Mouse (Mus musculus) forebrain, embryonic 12.5 days (tissue): ENCODE results near the gene Endou. TPM values are rescaled to one million over a fixed set of nuclear protein-coding genes. Genes with fewer than 3 reads are reported as not detected.
A peak's percentile ranks its signal among the peaks of the same experiment; 100 is the strongest.
"Not testable (repeated sequence)": the region's sequence is repeated elsewhere in the genome, so short reads cannot be mapped to it uniquely, and the experiment has no call there.

Source experiments
- ATAC-seq: fragments of 200-750 bp; cut with Nextera tagmentation; 2 replicates; pipeline ENCODE4 v1.8.0; 2017; ENCODE audit warnings: moderate TSS enrichment; ENCODE audit not compliant: low FRiP score
- H3K27ac ChIP-seq: fragments of 300-500 bp; sonication (generic); 2 replicates; pipeline ENCODE4 v1.5.1; 2016; ENCODE audit warnings: mild to moderate bottlenecking
- H3K27me3 ChIP-seq: fragments of 300-500 bp; sonication (generic); 2 replicates; pipeline ENCODE4 v1.6.1; 2016; ENCODE audit warnings: mild to moderate bottlenecking
- H3K36me3 ChIP-seq: fragments of 300-500 bp; sonication (generic); replicated peaks from 2 replicates; pipeline ENCODE4 v1.6.1; 2016; ENCODE audit warnings: mild to moderate bottlenecking
- H3K4me1 ChIP-seq: fragments of 300-500 bp; sonication (generic); 2 replicates; pipeline ENCODE4 v1.6.1; 2016
- H3K4me2 ChIP-seq: fragments of 300-500 bp; sonication (generic); 2 replicates; pipeline ENCODE4 v1.6.1; 2016; ENCODE audit warnings: mild to moderate bottlenecking, moderate library complexity
- H3K4me3 ChIP-seq: fragments of 300-500 bp; sonication (generic); replicated peaks from 2 replicates; pipeline ENCODE4 v1.5.1; 2016; ENCODE audit warnings: mild to moderate bottlenecking
- H3K9ac ChIP-seq: fragments of 300-500 bp; sonication (generic); 2 replicates; pipeline ENCODE4 v1.6.1; 2016; ENCODE audit warnings: mild to moderate bottlenecking
- H3K9me3 ChIP-seq: fragments of 300-500 bp; sonication (generic); 2 replicates; pipeline ENCODE4 v1.6.1; 2016
- WGBS: fragments of 180-500 bp; shearing (Covaris S2); methylation state at CpG from one replicate; pipeline ENCODE4 v1.1.7; 2016; 5-methylcytosine and 5-hydroxymethylcytosine counted together
- polyA plus RNA-seq: library from polyadenylated mRNA; unstranded; fragments of >200 nt; fragmentation: Nextera tagmentation; extraction: Ambion mirVana; gene quantifications from 2 replicates; pipeline ENCODE4 v1.2.1, GENCODE M21; 2016

Endou gene
- polyA plus RNA-seq, 1 experiment from 2014 or later, result 0.33 TPM

DNA sequence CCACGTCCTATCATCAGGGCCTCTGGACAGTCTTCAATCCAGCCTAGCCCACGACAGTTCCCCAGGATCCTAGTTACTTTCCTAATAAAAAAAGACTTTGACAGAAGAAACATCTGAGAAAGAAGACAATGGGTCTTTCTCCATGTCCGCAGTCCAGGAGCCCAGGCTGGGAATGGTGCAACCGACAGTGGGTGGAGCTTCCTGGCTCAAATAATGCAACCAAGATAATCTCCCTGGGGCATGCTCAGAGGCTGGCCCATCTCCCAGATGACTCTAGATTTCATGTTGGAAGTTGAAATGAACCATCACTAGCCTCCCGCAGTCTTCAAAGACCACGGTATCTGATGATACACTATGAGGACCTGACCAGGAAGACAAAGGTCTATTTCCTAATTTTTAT lies 60.6 kb downstream of the Endou start:
- H3K27ac ChIP-seq, result no peak overlapping the region
- H3K9ac ChIP-seq, result no peak overlapping the region
- no peaks in the 10 kb centered on the region for H3K27me3 ChIP-seq
- 85% methylated on average over 6 of the region's 6 CpGs for WGBS
- no peak overlapping the region for H3K4me2 ChIP-seq
- no peak for ATAC-seq
- H3K4me3 ChIP-seq, result no peak overlapping the region
- H3K36me3 ChIP-seq, result peaks cover 16% of the 10 kb centered on the region
- peaks cover 12% of the 10 kb centered on the region for H3K4me1 ChIP-seq
- no peaks in the 10 kb centered on the region for H3K9me3 ChIP-seq

GRCm38 (mm10) chr15:97668158-97668877 lies 62.8 kb downstream of the Endou start:
- Histone ChIP-seq H3K27ac (0 out of 2 replicates have a peak overlapping the region, but pooled peaks have one; percentile 57), H3K4me1 (peaks cover 12% of the 10 kb centered on the region)
- not testable (repeated sequence) for H3K27me3 ChIP-seq, ATAC-seq, H3K9ac ChIP-seq, H3K9me3 ChIP-seq, H3K4me3 ChIP-seq, H3K36me3 ChIP-seq, H3K4me2 ChIP-seq
- WGBS, result 74% methylated on average over 17 of the region's 17 CpGs

GRCm38 (mm10) chr15:97667437-97667836 lies 63.7 kb downstream of the Endou start:
- H3K4me3 ChIP-seq, result no peak overlapping the region
- H3K27ac ChIP-seq, result 0 out of 2 replicates have a peak overlapping the region, but pooled peaks have one; percentile 57

DNA sequence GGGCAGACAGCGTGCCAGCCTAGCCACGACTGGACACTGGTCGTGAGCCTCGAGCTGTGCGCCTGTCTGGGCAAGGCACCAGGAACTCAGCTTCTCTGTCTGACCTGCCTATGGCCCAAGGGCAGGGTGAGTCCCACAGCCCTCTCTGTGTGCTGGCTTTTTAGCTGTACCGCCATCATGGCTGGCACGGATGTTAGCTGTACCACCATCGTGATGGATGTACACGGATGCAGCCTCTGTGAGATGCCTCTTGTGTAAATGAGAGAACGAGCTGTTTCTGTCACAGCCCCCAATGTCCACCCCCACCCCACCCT lies 64.7 kb downstream of the Endou start:
- Histone ChIP-seq H3K36me3 (no peaks in the 10 kb centered on the region), H3K9me3 (no peaks in the 10 kb centered on the region), H3K4me2 (no peak overlapping the region), H3K9ac (no peak overlapping the region), H3K4me1 (no peaks in the 10 kb centered on the region; the same call in 1 of the 2 replicates), H3K27ac (no peak overlapping the region), H3K27me3 (no peaks in the 10 kb centered on the region), H3K4me3 (no peak overlapping the region)
- WGBS, result 91% methylated on average over 10 of the region's 10 CpGs
- ATAC-seq, result no peak

More at GRCm38 (mm10) chr15:97667437-97667836, 63.7 kb downstream of the Endou start:
- Histone ChIP-seq H3K9me3 (no peaks in the 10 kb centered on the region), H3K4me2 (0 out of 2 replicates have a peak overlapping the region, but pooled peaks have one; percentile 10), H3K9ac (no peak overlapping the region), H3K4me1 (peaks cover 9% of the 10 kb centered on the region), H3K36me3 (no peaks in the 10 kb centered on the region), H3K27me3 (no peaks in the 10 kb centered on the region)
- WGBS, result 25% methylated on average over 7 of the region's 7 CpGs
- no peak for ATAC-seq

DNA sequence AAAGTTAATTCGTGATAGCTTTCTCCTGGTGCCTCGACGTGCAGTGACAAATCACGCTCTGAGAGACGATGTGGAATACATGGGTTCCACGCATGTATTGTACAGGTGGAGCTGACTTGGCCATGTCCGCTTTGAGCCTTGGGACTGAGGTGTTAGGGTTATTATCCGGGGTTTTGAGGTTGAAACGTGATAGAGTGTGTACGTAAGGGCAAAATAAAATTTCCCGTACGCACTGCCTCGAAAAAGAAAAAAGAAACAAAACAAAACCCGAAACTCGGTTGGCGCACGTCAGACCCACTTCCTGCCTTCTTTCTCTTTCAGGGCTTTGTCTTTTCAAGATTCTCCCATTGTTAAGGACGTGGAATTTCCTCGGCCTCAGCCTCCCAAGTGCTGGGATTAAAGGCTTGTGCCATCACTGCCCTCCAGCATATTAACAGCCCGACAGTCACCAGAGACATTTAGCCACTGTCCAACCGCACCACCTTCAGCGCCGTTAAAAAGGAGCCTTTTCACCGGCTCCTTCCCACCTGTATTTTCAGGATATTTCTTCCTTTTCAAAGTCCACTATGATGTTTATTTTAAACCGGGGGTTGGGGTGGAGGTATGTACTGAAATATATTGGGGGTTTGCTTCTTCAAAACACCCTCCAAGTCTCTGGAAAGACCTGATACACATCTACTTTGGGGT lies 65.2 kb downstream of the Endou start:
- WGBS, result 74% methylated on average over 25 of the region's 25 CpGs
- ATAC-seq, result no peak

GRCm38 (mm10) chr15:97664981-97665668 lies 66.0 kb downstream of the Endou start:
- no peaks in the 10 kb centered on the region for H3K9me3 ChIP-seq
- H3K4me2 ChIP-seq, result no peak overlapping the region
- no peaks in the 10 kb centered on the region; the same call in 1 of the 2 replicates for H3K4me1 ChIP-seq
- ATAC-seq, result no peak
- WGBS, result 66% methylated on average over 16 of the region's 16 CpGs
- no peak overlapping the region for H3K27ac ChIP-seq
- no peaks in the 10 kb centered on the region for H3K27me3 ChIP-seq
- H3K4me3 ChIP-seq, result no peak overlapping the region
- no peaks in the 10 kb centered on the region for H3K36me3 ChIP-seq
- no peak overlapping the region for H3K9ac ChIP-seq

More for the DNA sequence above, 65.2 kb downstream of the Endou start:
- Histone ChIP-seq H3K9ac (no peak overlapping the region), H3K27ac (no peak overlapping the region), H3K36me3 (no peaks in the 10 kb centered on the region), H3K27me3 (no peaks in the 10 kb centered on the region), H3K9me3 (no peaks in the 10 kb centered on the region), H3K4me2 (no peak overlapping the region), H3K4me3 (no peak overlapping the region), H3K4me1 (no peaks in the 10 kb centered on the region; the same call in 1 of the 2 replicates)

DNA sequence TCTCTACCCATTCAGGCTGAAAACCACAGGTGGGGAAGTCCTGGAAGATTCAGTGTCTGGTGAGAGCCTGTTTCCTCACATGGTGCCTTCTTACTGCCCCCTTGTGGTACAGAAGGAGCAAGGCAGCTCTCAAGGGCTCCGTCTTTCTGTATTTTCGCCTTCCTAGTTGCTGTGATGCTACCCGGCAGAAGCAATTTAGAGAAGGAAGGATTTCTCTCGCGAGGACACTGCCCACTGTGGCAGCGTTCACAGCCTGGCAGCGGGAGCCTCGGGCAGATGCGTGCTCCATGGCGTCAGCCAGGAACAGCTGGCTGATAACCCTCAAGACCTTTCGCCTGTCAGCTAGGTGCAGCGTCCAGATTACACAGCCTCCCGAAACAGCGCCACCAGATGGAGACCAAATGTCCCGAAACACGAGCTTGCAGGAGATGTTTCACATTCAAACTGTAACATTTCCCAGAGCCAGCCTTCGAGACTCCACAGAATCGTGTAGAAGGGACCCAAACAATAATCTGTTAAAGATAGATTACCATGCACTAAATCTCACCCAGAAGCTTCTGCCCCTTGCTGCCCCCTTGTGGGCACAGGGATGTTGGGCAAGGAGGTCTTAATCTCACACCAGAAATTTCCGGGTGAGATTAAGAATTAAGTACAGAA lies 67.3 kb downstream of the Endou start:
- 9% methylated on average over 19 of the region's 19 CpGs for WGBS
- no peaks in the 10 kb centered on the region for H3K36me3 ChIP-seq
- peak overlapping the region; percentile 44 for H3K4me3 ChIP-seq
- peak overlapping the region; percentile 36; the same call in 1 of the 2 replicates for H3K9ac ChIP-seq
- H3K4me1 ChIP-seq, result no peaks in the 10 kb centered on the region; the same call in 1 of the 2 replicates
- no peaks in the 10 kb centered on the region for H3K9me3 ChIP-seq
- H3K27me3 ChIP-seq, result no peaks in the 10 kb centered on the region
- ATAC-seq, result peak; percentile 59; the same call in 1 of the 2 replicates
- H3K27ac ChIP-seq, result peak overlapping the region; percentile 50; the same call in 1 of the 2 replicates
- peak overlapping the region; percentile 77 for H3K4me2 ChIP-seq

Other genes with a start within 250 kb of the Endou start
- gene Rpap3, start 25.5 kb downstream of the Endou start, polyA plus RNA-seq, result 42.2 and 42.6 TPM in 2 replicates
- 6.2 and 6.3 TPM in 2 replicates for gene Rapgef3, start 36.6 kb upstream of the Endou start, polyA plus RNA-seq
- gene Slc48a1, start 47.2 kb upstream of the Endou start, polyA plus RNA-seq, result 36.6 and 38.1 TPM in 2 replicates
- 23.7 and 24.1 TPM in 2 replicates for gene Hdac7, start 113.2 kb upstream of the Endou start, polyA plus RNA-seq
- gene Vdr, start 179.3 kb upstream of the Endou start, polyA plus RNA-seq, result 0.59 TPM in 1 of 2 replicates, not detected in the other
- 41.5 and 44.9 TPM in 2 replicates for gene Tmem106c, start 232.9 kb upstream of the Endou start, polyA plus RNA-seq